Mouse (Mus musculus): ENCODE results near the gene Hnrnpu.
"Not testable (repeated sequence)": the region's sequence is repeated elsewhere in the genome, so short reads cannot be mapped to it uniquely, and the experiment has no call there.

Hnrnpu gene

GRCm38 (mm10) chr1:178337551-178338317 lies at the start of gene Hnrnpu:
Gene Hnrnpu (minus strand): TSS chr1:178337797.
- in situ Hi-C loops (cut with MboI, MseI): loop anchor here (5.0 kb wide), 1 partner anchor 155 kb away; no protein-coding TSS in a partner anchor

GRCm38 (mm10) chr1:178382165-178382564 lies 44.6 kb upstream of the Hnrnpu start:
- in situ Hi-C loops (cut with MboI, MseI): no loop called here

- in situ Hi-C loops (cut with MboI, MseI): no loop called here
Observed at GRCm38 (mm10) chr1:178379224-178379623, 41.6 kb upstream of the Hnrnpu start.

- in situ Hi-C loops (cut with MboI, MseI): no loop called here
Observed at GRCm38 (mm10) chr1:178378115-178378514, 40.5 kb upstream of the Hnrnpu start.

- in situ Hi-C loops (cut with MboI, MseI): no loop called here
Observed at GRCm38 (mm10) chr1:178376907-178377306, 39.3 kb upstream of the Hnrnpu start.

- in situ Hi-C loops (cut with MboI, MseI): no loop called here
Observed at GRCm38 (mm10) chr1:178376061-178376460, 38.5 kb upstream of the Hnrnpu start.

GRCm38 (mm10) chr1:178375381-178375780 lies 37.8 kb upstream of the Hnrnpu start:
- in situ Hi-C loops (cut with MboI, MseI): no loop called here

- in situ Hi-C loops (cut with MboI, MseI): no loop called here
Observed at GRCm38 (mm10) chr1:178372681-178373080, 35.1 kb upstream of the Hnrnpu start.

- in situ Hi-C loops (cut with MboI, MseI): no loop called here
Observed at GRCm38 (mm10) chr1:178369272-178369651, 31.7 kb upstream of the Hnrnpu start.

- in situ Hi-C loops (cut with MboI, MseI): no loop called here
Observed at GRCm38 (mm10) chr1:178368548-178369271, 31.1 kb upstream of the Hnrnpu start.

GRCm38 (mm10) chr1:178368121-178368520 lies 30.5 kb upstream of the Hnrnpu start:
- in situ Hi-C loops (cut with MboI, MseI): no loop called here

- in situ Hi-C loops (cut with MboI, MseI): no loop called here
Observed at GRCm38 (mm10) chr1:178365171-178365570, 27.6 kb upstream of the Hnrnpu start.

GRCm38 (mm10) chr1:178360702-178361101 lies 23.1 kb upstream of the Hnrnpu start:
- in situ Hi-C loops (cut with MboI, MseI): no loop called here

- in situ Hi-C loops (cut with MboI, MseI): no loop called here
Observed at GRCm38 (mm10) chr1:178360264-178360663, 22.7 kb upstream of the Hnrnpu start.

- in situ Hi-C loops (cut with MboI, MseI): no loop called here
Observed at GRCm38 (mm10) chr1:178357776-178358710, 20.4 kb upstream of the Hnrnpu start.

- in situ Hi-C loops (cut with MboI, MseI): no loop called here
Observed at GRCm38 (mm10) chr1:178354576-178354975, 17.0 kb upstream of the Hnrnpu start.

- in situ Hi-C loops (cut with MboI, MseI): no loop called here
Observed at GRCm38 (mm10) chr1:178351643-178352042, 14.0 kb upstream of the Hnrnpu start.

GRCm38 (mm10) chr1:178350792-178351191 lies 13.2 kb upstream of the Hnrnpu start:
- in situ Hi-C loops (cut with MboI, MseI): no loop called here

- in situ Hi-C loops (cut with MboI, MseI): not testable (repeated sequence)
Observed at GRCm38 (mm10) chr1:178344071-178344805, 6.6 kb upstream of the Hnrnpu start.

GRCm38 (mm10) chr1:178342612-178343011 lies 5.0 kb upstream of the Hnrnpu start:
- in situ Hi-C loops (cut with MboI, MseI): no loop called here

GRCm38 (mm10) chr1:178342063-178342462 lies 4.5 kb upstream of the Hnrnpu start:
- in situ Hi-C loops (cut with MboI, MseI): no loop called here
